Mouse (Mus musculus): ENCODE results near the gene Scn3b.

The Scn3b gene

DNA sequence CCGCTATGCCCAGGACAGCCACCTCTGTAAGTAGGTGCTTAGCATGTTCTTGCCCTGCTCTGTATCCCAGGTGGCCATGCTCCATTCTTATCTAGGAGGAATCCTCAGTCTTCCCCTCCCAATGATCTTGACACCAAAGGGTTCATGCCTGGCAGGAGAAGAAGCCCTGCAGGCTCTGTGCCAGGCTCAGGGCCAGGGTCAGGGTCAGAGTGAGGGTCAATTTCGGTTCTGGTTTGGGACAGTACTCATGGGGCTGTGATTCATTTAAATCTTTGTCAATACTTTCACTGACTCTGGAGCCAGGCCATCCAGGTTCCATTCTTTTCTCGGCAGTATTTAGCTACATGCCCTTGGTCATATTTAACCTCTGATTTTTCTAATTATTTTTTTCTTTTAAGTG is 8.7 kb downstream of the Scn3b start:
- H3K4me1 ChIP-seq (replicated peaks; ENCODE audit: low read depth, low read length), result no peaks in the 10 kb centered on the region
- H3K36me3 ChIP-seq (ENCODE audit: insufficient read depth, low read length), result no peaks in the 10 kb centered on the region
- peaks cover 10% of the 10 kb centered on the region; the same call in 1 of the 2 replicates for H3K27me3 ChIP-seq (ENCODE audit: insufficient read depth, low read length)
- no peak overlapping the region for H3K4me3 ChIP-seq (replicated peaks; ENCODE audit: low read length)
- H3K9me3 ChIP-seq (ENCODE audit: low read length), result no peaks in the 10 kb centered on the region
- no peak for TF ChIP-seq POU5F1 (IDR thresholded peaks at IDR 0.05; ENCODE audit: borderline replicate concordance, low read length)
- no peak for TF ChIP-seq NANOG (IDR thresholded peaks at IDR 0.05; ENCODE audit: borderline replicate concordance, low read length)
- TF ChIP-seq CTCF (conservative IDR thresholded peaks at IDR 0.05; ENCODE audit: low read length), result no peak

DNA sequence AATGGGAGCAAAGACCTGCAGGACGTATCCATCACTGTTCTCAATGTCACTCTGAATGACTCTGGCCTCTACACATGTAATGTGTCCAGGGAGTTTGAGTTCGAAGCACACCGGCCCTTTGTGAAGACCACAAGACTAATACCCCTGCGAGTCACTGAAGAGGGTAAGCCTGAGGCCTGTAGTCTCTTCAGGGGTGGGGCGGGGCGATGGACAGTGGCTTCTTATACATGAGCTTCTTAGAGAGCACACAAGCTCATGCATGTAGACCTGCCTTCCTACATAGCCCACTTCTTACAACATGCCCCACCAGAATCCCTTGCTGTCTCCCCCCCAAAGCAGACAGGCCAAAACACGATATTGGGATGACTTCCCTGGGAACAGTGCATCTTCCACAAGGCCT is 10.4 kb downstream of the Scn3b start:
- H3K9me3 ChIP-seq (ENCODE audit: low read length), result no peaks in the 10 kb centered on the region
- H3K27me3 ChIP-seq (ENCODE audit: insufficient read depth, low read length), result peaks cover 7% of the 10 kb centered on the region; the same call in 1 of the 2 replicates
- no peak overlapping the region for H3K4me3 ChIP-seq (replicated peaks; ENCODE audit: low read length)
- TF ChIP-seq POU5F1 (IDR thresholded peaks at IDR 0.05; ENCODE audit: borderline replicate concordance, low read length) (no peak), NANOG (IDR thresholded peaks at IDR 0.05; ENCODE audit: borderline replicate concordance, low read length) (no peak), CTCF (conservative IDR thresholded peaks at IDR 0.05; ENCODE audit: low read length) (no peak)
- H3K4me1 ChIP-seq (replicated peaks; ENCODE audit: low read depth, low read length), result no peaks in the 10 kb centered on the region
- no peaks in the 10 kb centered on the region for H3K36me3 ChIP-seq (ENCODE audit: insufficient read depth, low read length)

DNA sequence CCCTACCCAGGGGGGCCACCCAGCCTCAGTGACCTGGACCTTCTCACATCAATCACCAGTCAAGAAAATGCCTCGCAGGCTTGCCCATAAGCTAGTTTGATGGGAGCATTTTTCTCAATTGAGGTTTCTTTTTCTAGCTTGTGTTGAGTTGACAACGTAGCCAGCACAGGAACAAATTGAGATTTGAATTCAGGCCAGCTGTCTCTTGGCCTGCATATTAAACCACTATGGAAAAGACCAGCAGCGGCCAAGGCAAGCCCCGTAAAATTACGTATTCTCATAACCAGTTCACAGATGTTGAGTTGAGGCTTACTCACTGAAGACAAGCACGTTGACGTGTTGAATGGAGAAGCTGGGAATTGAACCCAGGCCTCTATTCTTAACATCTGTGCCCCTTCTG is 14.0 kb downstream of the Scn3b start:
- Histone ChIP-seq H3K27me3 (ENCODE audit: insufficient read depth, low read length) (0 out of 2 replicates have a peak, but pooled peaks cover 2% of the 10 kb centered on the region), H3K4me3 (replicated peaks; ENCODE audit: low read length) (no peak overlapping the region), H3K4me1 (replicated peaks; ENCODE audit: low read depth, low read length) (no peaks in the 10 kb centered on the region), H3K36me3 (ENCODE audit: insufficient read depth, low read length) (no peaks in the 10 kb centered on the region), H3K9me3 (ENCODE audit: low read length) (no peaks in the 10 kb centered on the region)
- no peak for TF ChIP-seq POU5F1 (IDR thresholded peaks at IDR 0.05; ENCODE audit: borderline replicate concordance, low read length)
- TF ChIP-seq NANOG (IDR thresholded peaks at IDR 0.05; ENCODE audit: borderline replicate concordance, low read length), result no peak
- no peak for TF ChIP-seq CTCF (conservative IDR thresholded peaks at IDR 0.05; ENCODE audit: low read length)

DNA sequence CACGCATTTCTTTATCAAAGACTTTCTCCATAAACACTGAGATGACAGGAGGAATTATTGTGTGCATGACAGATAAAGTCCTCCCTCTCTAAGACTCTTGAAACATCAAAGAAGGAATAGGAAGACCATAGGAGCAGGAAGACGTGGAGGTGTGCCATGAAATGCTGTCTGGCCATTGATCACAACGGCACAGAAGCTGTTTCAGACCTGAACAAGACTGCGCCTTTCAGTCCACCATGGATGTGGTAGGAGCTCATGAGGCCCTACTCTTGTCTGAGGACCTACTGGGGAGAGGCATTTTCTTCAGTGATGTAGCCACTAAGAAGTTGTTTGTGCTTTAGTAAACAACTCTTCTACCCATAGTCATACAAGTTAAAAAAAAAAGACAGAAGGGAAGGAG is 23.5 kb downstream of the Scn3b start:
- H3K4me1 ChIP-seq (replicated peaks; ENCODE audit: low read depth, low read length), result peaks cover 10% of the 10 kb centered on the region
- TF ChIP-seq NANOG (IDR thresholded peaks at IDR 0.05; ENCODE audit: borderline replicate concordance, low read length) (no peak), POU5F1 (IDR thresholded peaks at IDR 0.05; ENCODE audit: borderline replicate concordance, low read length) (no peak), CTCF (conservative IDR thresholded peaks at IDR 0.05; ENCODE audit: low read length) (no peak)
- peaks cover 36% of the 10 kb centered on the region for H3K36me3 ChIP-seq (ENCODE audit: insufficient read depth, low read length)
- no peak overlapping the region for H3K4me3 ChIP-seq (replicated peaks; ENCODE audit: low read length)
- no peaks in the 10 kb centered on the region for H3K9me3 ChIP-seq (ENCODE audit: low read length)
- no peaks in the 10 kb centered on the region for H3K27me3 ChIP-seq (ENCODE audit: insufficient read depth, low read length)

DNA sequence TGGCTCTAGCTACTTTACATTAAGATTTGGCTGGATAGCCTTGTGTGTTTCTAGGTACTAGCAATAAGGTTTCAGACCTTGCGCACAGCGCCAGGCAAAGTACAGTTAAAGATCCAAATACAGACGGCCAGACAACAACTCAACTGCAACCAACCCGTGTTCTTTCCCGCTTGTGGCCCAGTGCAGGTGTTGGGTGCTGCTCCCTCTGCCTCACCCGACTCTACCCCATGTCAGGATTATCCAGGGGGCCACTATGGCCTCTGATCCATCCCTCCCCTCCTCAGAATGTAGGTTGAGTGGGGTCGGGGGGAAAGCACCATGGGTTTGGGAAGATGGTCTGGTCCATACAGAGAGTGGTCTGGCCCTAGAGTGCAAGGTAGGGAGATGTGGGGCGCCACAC is 24.3 kb downstream of the Scn3b start:
- no peak overlapping the region for H3K4me3 ChIP-seq (replicated peaks; ENCODE audit: low read length)
- peaks cover 42% of the 10 kb centered on the region for H3K36me3 ChIP-seq (ENCODE audit: insufficient read depth, low read length)
- H3K27me3 ChIP-seq (ENCODE audit: insufficient read depth, low read length), result no peaks in the 10 kb centered on the region
- no peaks in the 10 kb centered on the region for H3K9me3 ChIP-seq (ENCODE audit: low read length)
- no peak for TF ChIP-seq POU5F1 (IDR thresholded peaks at IDR 0.05; ENCODE audit: borderline replicate concordance, low read length)
- H3K4me1 ChIP-seq (replicated peaks; ENCODE audit: low read depth, low read length), result peaks cover 16% of the 10 kb centered on the region

DNA sequence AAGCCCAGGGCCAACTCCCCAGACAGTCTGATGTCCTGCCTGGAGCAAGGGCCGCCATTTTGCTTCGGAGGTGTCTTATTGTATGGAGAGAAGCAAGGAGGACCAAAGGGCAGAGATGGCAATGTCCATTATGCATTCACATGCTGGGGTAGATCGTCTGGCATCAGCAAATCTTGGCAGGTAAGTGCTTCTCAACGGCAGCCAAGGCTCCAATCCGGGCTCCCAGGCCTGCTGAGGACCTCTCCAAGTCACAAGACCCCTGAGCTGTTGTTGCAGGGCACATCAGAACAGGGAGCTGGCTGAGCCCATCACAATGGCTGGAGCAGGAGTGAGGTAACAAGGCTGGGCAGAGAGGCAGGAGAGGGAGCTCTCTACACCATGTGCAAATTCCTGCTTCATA is 24.7 kb downstream of the Scn3b start:
- Histone ChIP-seq H3K27me3 (ENCODE audit: insufficient read depth, low read length) (no peaks in the 10 kb centered on the region), H3K9me3 (ENCODE audit: low read length) (no peaks in the 10 kb centered on the region), H3K4me1 (replicated peaks; ENCODE audit: low read depth, low read length) (peaks cover 16% of the 10 kb centered on the region), H3K36me3 (ENCODE audit: insufficient read depth, low read length) (peaks cover 46% of the 10 kb centered on the region), H3K4me3 (replicated peaks; ENCODE audit: low read length) (no peak overlapping the region)
- TF ChIP-seq CTCF (conservative IDR thresholded peaks at IDR 0.05; ENCODE audit: low read length) (no peak), NANOG (IDR thresholded peaks at IDR 0.05; ENCODE audit: borderline replicate concordance, low read length) (no peak), POU5F1 (IDR thresholded peaks at IDR 0.05; ENCODE audit: borderline replicate concordance, low read length) (no peak)

DNA sequence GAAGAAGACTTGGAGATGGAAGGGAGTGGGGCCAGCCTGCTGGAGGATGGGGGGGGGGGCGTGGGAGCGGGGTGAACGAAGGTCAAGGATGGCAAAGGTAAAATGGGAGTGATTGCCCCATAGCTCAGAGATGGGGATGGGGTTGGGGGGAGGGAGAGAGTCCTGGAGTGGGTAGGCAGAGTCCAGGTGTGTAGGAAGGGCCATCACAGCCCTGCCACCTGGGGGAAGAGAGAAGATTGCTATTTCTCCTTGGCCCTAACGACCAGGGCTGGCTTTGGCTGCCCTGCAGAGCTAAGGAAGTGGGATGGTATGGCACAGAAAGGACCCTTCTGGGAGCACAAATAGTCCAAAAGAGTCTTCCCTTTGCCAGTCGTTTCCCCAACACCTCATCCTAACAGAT is 25.2 kb downstream of the Scn3b start:
- Histone ChIP-seq H3K4me3 (replicated peaks; ENCODE audit: low read length) (no peak overlapping the region), H3K9me3 (ENCODE audit: low read length) (no peaks in the 10 kb centered on the region), H3K27me3 (ENCODE audit: insufficient read depth, low read length) (no peaks in the 10 kb centered on the region), H3K36me3 (ENCODE audit: insufficient read depth, low read length) (peaks cover 51% of the 10 kb centered on the region), H3K4me1 (replicated peaks; ENCODE audit: low read depth, low read length) (peaks cover 16% of the 10 kb centered on the region)
- TF ChIP-seq POU5F1 (IDR thresholded peaks at IDR 0.05; ENCODE audit: borderline replicate concordance, low read length) (no peak), CTCF (conservative IDR thresholded peaks at IDR 0.05; ENCODE audit: low read length) (no peak), NANOG (IDR thresholded peaks at IDR 0.05; ENCODE audit: borderline replicate concordance, low read length) (no peak)

DNA sequence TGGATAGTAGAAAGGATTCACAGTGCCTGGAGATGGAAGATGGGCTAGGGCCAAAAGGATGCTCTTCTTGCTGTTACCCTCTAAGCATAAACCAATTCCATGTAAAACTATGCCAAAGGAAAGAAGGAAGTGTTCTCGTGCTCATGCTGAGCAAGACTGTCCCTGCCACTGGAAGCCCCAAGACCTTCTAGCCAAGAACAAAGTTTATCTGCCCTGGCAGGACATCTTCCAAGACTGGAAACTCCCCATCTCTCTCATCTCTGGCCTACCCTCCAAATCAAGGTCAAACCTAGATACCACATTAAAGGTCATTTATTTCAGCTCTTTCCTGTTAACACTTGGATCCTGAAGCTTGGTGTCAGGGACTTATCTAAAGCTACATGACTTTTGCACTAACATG is 25.8 kb downstream of the Scn3b start:
- Histone ChIP-seq H3K4me1 (replicated peaks; ENCODE audit: low read depth, low read length) (peaks cover 16% of the 10 kb centered on the region), H3K4me3 (replicated peaks; ENCODE audit: low read length) (no peak overlapping the region), H3K9me3 (ENCODE audit: low read length) (no peaks in the 10 kb centered on the region), H3K27me3 (ENCODE audit: insufficient read depth, low read length) (no peaks in the 10 kb centered on the region), H3K36me3 (ENCODE audit: insufficient read depth, low read length) (peaks cover 57% of the 10 kb centered on the region)
- TF ChIP-seq POU5F1 (IDR thresholded peaks at IDR 0.05; ENCODE audit: borderline replicate concordance, low read length) (no peak), NANOG (IDR thresholded peaks at IDR 0.05; ENCODE audit: borderline replicate concordance, low read length) (no peak), CTCF (conservative IDR thresholded peaks at IDR 0.05; ENCODE audit: low read length) (no peak)

DNA sequence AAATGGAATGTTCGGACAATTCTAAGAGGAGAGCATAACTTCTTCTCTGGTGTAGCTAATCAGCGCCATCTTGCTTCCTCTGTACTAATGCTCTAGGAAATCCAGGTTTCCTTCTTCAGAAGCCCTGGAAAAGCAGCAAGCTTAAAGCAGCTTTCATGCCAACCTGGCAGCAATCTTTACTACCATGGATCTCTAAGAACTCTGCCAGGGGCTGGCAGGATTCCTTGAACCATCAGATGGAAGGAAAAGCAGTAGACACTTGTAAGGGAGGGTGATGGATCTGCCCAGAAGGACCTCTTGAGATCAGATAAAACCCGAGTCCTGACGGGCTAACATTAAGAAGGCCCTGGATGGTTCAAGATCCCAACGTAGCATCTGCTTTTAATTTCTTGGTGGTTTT is 27.2 kb downstream of the Scn3b start:
- Histone ChIP-seq H3K36me3 (ENCODE audit: insufficient read depth, low read length) (peaks cover 70% of the 10 kb centered on the region), H3K4me1 (replicated peaks; ENCODE audit: low read depth, low read length) (peaks cover 22% of the 10 kb centered on the region), H3K4me3 (replicated peaks; ENCODE audit: low read length) (no peak overlapping the region), H3K9me3 (ENCODE audit: low read length) (no peaks in the 10 kb centered on the region), H3K27me3 (ENCODE audit: insufficient read depth, low read length) (no peaks in the 10 kb centered on the region)
- TF ChIP-seq CTCF (conservative IDR thresholded peaks at IDR 0.05; ENCODE audit: low read length) (no peak), NANOG (IDR thresholded peaks at IDR 0.05; ENCODE audit: borderline replicate concordance, low read length) (no peak), POU5F1 (IDR thresholded peaks at IDR 0.05; ENCODE audit: borderline replicate concordance, low read length) (no peak)

Measured in E14TG2a.4 (cell line).